Mouse (Mus musculus) intestine, embryonic 16.5 days (tissue): ENCODE measurements around the gene Mid1. TPM values are rescaled to one million over a fixed set of nuclear protein-coding genes. Genes with fewer than 3 reads are reported as not detected.
"Not testable (repeated sequence)": the region's sequence is repeated elsewhere in the genome, so short reads cannot be mapped to it uniquely, and the experiment has no call there.

Experiments used
- ATAC-seq: fragments of 200-750 bp; cut with Nextera tagmentation; 2 replicates; pipeline ENCODE4 v1.8.0; 2017; ENCODE audit warnings: moderate TSS enrichment, moderate library complexity
- H3K27ac ChIP-seq: fragments of 300-500 bp; sonication (generic); 2 replicates; pipeline ENCODE4 v1.5.1; 2014; ENCODE audit warnings: mild to moderate bottlenecking, low read length
- H3K27me3 ChIP-seq: fragments of 300-500 bp; sonication (generic); replicated peaks from 2 replicates; pipeline ENCODE4 v1.6.1; 2014; ENCODE audit warnings: low read length, control low read depth, mixed read lengths; ENCODE audit not compliant: control insufficient read depth, insufficient read depth
- H3K36me3 ChIP-seq: fragments of 300-500 bp; sonication (generic); 2 replicates; pipeline ENCODE4 v1.6.1; 2014; ENCODE audit warnings: low read length, control low read depth; ENCODE audit not compliant: control insufficient read depth, insufficient read depth
- H3K4me1 ChIP-seq: fragments of 300-500 bp; sonication (generic); 2 replicates; pipeline ENCODE4 v1.6.1; 2014; ENCODE audit warnings: low read length, control low read depth, mixed read lengths; ENCODE audit not compliant: control insufficient read depth, insufficient read depth
- H3K4me2 ChIP-seq: fragments of 300-500 bp; sonication (generic); 2 replicates; pipeline ENCODE4 v1.6.1; 2014; ENCODE audit warnings: low read depth, low read length, control low read depth
- H3K4me3 ChIP-seq: fragments of 300-500 bp; sonication (generic); 2 replicates; pipeline ENCODE4 v1.5.1; 2014; ENCODE audit warnings: mild to moderate bottlenecking, low read length
- H3K9ac ChIP-seq: fragments of 300-500 bp; sonication (generic); 2 replicates; pipeline ENCODE4 v1.6.1; 2014; ENCODE audit warnings: low read depth, low read length
- H3K9me3 ChIP-seq: fragments of 300-500 bp; sonication (generic); 2 replicates; pipeline ENCODE4 v1.6.1; 2016; ENCODE audit warnings: low read length, control low read depth; ENCODE audit not compliant: control insufficient read depth
- WGBS: fragments of 180-500 bp; shearing (Covaris S2); extraction: QIAGEN DNeasy Blood & Tissue Kit; methylation state at CpG from one replicate; pipeline ENCODE4 v1.1.7; 2014; 5-methylcytosine and 5-hydroxymethylcytosine counted together
- polyA plus RNA-seq: library from polyadenylated mRNA; unstranded; fragments of >200 nt; fragmentation: Nextera tagmentation; extraction: Ambion mirVana; gene quantifications from 2 replicates; pipeline ENCODE4 v1.2.1, GENCODE M21; 2015

The Mid1 gene
- polyA plus RNA-seq, 1 experiment from 2014 or later: 3.5 TPM

DNA sequence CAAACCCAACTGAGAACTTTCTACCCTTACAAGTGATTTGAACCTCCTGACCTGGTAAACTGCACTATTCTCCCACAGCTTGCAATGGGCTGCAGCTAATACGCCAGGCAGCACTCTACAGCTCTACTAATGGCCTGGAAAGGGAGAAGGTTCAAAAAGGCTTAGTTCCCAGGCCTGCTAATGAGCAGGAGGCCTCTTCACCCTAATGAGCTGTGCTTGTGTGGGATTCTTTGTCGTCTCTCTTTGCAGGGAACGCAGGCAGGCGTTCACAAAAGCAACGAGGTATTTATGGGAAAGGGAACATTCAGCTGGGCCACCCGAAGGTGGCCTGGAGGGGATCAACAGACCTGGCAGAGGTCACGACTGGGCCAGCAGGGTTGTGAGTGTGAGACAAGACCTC is 240.6 kb downstream of the Mid1 start:
- no peaks in the 10 kb centered on the region for H3K4me1 ChIP-seq
- ATAC-seq: no peak
- H3K9me3 ChIP-seq: no peaks in the 10 kb centered on the region
- no peak overlapping the region for H3K27ac ChIP-seq
- H3K4me3 ChIP-seq: no peak overlapping the region
- 49% methylated on average over 7 of the region's 7 CpGs for WGBS
- H3K27me3 ChIP-seq: no peaks in the 10 kb centered on the region
- no peak overlapping the region for H3K9ac ChIP-seq
- no peak overlapping the region for H3K4me2 ChIP-seq
- no peaks in the 10 kb centered on the region for H3K36me3 ChIP-seq

DNA sequence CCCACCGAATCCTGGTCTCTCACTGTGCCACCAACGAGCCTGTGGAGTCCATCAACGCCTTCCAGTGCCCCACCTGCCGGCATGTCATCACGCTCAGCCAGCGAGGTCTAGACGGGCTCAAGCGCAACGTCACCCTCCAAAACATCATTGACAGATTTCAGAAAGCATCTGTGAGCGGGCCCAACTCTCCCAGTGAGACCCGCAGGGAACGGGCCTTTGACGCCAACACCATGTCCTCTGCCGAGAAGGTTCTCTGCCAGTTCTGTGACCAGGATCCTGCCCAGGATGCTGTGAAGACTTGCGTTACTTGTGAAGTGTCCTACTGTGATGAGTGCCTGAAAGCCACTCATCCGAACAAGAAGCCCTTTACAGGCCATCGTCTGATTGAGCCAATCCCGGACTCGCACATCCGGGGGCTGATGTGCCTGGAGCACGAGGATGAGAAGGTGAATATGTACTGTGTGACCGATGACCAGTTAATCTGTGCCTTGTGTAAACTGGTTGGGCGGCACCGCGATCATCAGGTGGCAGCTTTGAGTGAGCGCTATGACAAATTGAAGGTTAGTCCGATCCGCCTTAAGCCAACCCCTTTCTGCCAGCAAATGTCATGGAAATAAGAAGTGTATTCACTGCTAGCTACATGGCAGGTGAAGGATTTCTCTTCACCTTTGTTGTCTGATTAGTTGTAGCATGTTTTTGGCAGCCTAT is 242.3 kb downstream of the Mid1 start:
- no peak overlapping the region for H3K9ac ChIP-seq
- H3K4me2 ChIP-seq: no peak overlapping the region
- no peak overlapping the region for H3K27ac ChIP-seq
- ATAC-seq: no peak
- H3K27me3 ChIP-seq: no peaks in the 10 kb centered on the region
- H3K4me3 ChIP-seq: no peak overlapping the region
- 87% methylated on average over 28 of the region's 28 CpGs for WGBS
- no peaks in the 10 kb centered on the region for H3K9me3 ChIP-seq
- no peaks in the 10 kb centered on the region for H3K36me3 ChIP-seq
- H3K4me1 ChIP-seq: no peaks in the 10 kb centered on the region

DNA sequence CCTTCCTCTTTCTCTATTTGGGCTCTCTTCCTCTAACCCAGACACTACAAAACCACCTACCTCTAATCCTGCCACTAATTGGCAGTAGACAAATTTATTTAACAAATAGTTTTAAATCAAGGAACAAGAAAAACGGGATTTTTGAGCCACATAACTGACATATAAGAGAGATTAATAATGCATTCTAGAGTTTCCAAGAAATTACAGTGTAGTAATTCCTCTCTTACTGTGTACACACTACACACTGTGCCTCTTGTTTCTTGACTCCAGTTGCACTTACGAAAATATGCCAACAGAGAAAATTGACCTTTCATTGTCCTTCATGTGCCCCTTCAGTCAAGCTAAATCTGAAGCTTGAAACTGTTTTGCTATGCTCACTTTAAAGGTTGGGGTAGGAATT is 245.9 kb downstream of the Mid1 start:
- Histone ChIP-seq H3K9me3 (no peaks in the 10 kb centered on the region), H3K4me1 (no peaks in the 10 kb centered on the region), H3K27ac (no peak overlapping the region), H3K27me3 (no peaks in the 10 kb centered on the region), H3K4me2 (no peak overlapping the region), H3K9ac (no peak overlapping the region), H3K4me3 (no peak overlapping the region), H3K36me3 (no peaks in the 10 kb centered on the region)
- 60% methylated on average over 2 of the region's 2 CpGs for WGBS
- no peak for ATAC-seq

DNA sequence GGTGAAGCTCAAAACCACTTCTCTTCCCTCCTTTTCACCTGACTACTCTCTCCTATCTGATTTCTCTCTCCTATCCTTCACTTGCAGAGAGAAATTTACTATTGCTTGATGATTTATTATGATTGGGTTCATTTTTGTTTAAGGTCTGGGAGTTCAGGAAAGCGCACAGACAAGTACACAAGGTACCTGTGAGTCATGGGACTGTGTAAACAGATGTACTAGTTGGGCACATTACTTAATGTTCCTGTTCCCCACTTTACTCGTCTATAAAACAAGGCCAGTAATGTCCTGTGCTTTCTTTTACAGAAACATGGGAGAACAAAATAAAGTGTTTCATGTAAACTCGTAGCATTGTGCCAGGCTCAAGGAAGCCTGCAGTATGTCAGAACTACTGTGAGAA is 248.2 kb downstream of the Mid1 start:
- no peak overlapping the region for H3K4me3 ChIP-seq
- ATAC-seq: peak; percentile 33; the same call in 1 of the 2 replicates
- no peaks in the 10 kb centered on the region for H3K4me1 ChIP-seq
- H3K9me3 ChIP-seq: no peaks in the 10 kb centered on the region
- H3K27ac ChIP-seq: no peak overlapping the region
- 40% methylated on average over 3 of the region's 3 CpGs for WGBS
- no peak overlapping the region for H3K9ac ChIP-seq
- no peaks in the 10 kb centered on the region for H3K27me3 ChIP-seq
- no peak overlapping the region for H3K4me2 ChIP-seq
- no peaks in the 10 kb centered on the region for H3K36me3 ChIP-seq

DNA sequence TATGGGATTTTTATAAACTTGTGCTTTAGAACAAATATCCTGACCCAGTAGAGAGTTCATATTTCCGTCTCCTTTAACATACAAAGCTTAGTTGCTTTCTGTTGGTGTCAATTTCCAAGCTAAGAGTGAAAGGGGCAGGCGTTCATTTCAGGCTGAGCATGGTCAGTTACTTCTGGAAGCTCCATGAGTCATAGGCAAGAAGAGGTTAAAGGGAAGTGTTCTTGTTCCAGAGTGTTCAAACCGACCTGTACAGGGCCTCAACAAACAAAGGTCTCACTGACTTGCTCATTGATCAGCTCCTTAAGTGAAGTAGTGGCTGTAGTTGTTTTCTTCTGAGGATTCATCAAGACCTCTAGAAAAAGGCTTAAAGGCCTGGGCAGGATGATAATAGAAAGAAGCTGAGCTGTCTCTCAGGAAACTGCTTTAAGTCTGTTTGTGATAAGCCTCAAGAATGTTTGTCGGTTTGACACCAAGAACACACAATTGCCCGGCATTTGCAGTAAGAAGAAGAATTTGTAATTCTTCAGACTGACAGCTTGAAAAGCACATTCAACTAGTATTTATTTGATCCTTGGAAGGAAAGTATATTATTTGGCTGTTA is 252.2 kb downstream of the Mid1 start:
- Histone ChIP-seq H3K4me1 (no peaks in the 10 kb centered on the region), H3K4me2 (no peak overlapping the region), H3K27ac (no peak overlapping the region), H3K9me3 (no peaks in the 10 kb centered on the region), H3K9ac (no peak overlapping the region), H3K4me3 (no peak overlapping the region), H3K27me3 (no peaks in the 10 kb centered on the region), H3K36me3 (no peaks in the 10 kb centered on the region)
- ATAC-seq: peak; percentile 80
- WGBS: 44% methylated on average over 5 of the region's 5 CpGs

DNA sequence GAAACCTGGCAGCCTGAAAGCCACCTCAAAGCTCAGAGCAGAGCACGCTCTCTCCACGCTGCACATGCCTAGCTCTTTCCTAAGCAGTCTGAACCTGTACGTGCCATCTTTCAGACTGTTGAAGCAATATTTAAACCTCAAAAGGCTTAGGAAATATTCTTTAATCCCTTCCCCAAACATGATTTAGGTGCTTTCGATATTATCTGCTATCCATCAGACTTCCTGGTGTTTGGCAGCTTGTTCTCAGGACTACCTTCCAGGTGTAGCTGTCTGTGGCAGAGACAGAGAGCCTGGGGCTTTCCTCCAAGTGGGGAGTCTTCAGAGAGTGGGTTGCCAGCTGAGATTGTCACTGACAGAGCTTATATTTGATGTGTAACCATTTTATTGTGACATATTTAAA is 255.5 kb downstream of the Mid1 start:
- WGBS: 82% methylated on average over 4 of the region's 4 CpGs
- H3K27me3 ChIP-seq: no peaks in the 10 kb centered on the region
- H3K9ac ChIP-seq: no peak overlapping the region
- H3K4me1 ChIP-seq: no peaks in the 10 kb centered on the region
- no peak for ATAC-seq
- H3K4me3 ChIP-seq: no peak overlapping the region
- H3K9me3 ChIP-seq: no peaks in the 10 kb centered on the region
- H3K36me3 ChIP-seq: no peaks in the 10 kb centered on the region
- H3K4me2 ChIP-seq: no peak overlapping the region
- H3K27ac ChIP-seq: no peak overlapping the region

DNA sequence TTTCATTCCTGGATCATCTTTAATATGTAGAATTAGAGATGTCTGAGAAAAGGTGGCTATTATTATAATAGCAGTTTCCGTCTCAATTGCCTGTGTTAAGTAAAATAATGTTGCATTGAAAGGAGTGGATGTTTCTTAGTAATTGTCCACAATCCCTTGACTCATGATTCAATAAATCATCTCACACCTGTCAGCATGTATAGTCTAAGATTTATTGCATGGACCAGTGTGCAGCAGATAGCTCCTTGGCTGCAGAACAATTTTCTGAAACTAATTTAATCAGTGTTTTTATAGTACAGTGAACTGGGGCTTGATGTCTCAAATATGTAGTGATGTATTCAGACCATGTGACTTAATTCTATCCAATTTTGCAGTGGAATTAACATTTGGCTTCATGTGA is 265.6 kb downstream of the Mid1 start:
- H3K27ac ChIP-seq: no peak overlapping the region
- no peak overlapping the region for H3K4me2 ChIP-seq
- no peaks in the 10 kb centered on the region for H3K9me3 ChIP-seq
- no peaks in the 10 kb centered on the region for H3K27me3 ChIP-seq
- WGBS: 62% methylated on average over 1 of the region's 1 CpGs
- H3K36me3 ChIP-seq: no peaks in the 10 kb centered on the region
- H3K4me3 ChIP-seq: no peak overlapping the region
- no peak overlapping the region for H3K9ac ChIP-seq
- H3K4me1 ChIP-seq: no peaks in the 10 kb centered on the region
- no peak for ATAC-seq

DNA sequence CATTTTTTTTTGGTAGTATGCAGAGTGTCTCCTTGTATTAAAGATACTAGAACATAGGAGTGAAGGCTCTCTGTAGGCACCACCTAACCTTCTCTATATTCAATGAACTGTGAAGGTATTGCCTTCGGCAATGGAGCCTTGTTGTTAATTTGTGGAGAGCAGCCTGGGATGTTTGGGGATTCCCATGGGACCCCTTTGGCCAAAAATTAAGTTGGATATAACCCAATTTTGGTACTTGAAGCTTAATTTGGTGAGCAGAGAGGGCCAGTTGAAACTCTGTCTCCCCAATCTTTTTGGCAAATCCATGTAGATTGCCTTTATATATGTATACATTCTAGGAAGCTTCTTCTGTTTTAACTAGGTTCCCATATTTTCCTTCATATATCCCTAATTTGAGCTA is 284.3 kb downstream of the Mid1 start:
- no peak overlapping the region for H3K4me2 ChIP-seq
- no peaks in the 10 kb centered on the region for H3K27me3 ChIP-seq
- H3K36me3 ChIP-seq: 0 out of 2 replicates have a peak, but pooled peaks cover 2% of the 10 kb centered on the region
- no peak for ATAC-seq
- H3K27ac ChIP-seq: no peak overlapping the region
- no peak overlapping the region for H3K9ac ChIP-seq
- H3K9me3 ChIP-seq: 0 out of 2 replicates have a peak, but pooled peaks cover 3% of the 10 kb centered on the region
- H3K4me3 ChIP-seq: no peak overlapping the region
- H3K4me1 ChIP-seq: no peaks in the 10 kb centered on the region
- 79% methylated on average over 1 of the region's 1 CpGs for WGBS

DNA sequence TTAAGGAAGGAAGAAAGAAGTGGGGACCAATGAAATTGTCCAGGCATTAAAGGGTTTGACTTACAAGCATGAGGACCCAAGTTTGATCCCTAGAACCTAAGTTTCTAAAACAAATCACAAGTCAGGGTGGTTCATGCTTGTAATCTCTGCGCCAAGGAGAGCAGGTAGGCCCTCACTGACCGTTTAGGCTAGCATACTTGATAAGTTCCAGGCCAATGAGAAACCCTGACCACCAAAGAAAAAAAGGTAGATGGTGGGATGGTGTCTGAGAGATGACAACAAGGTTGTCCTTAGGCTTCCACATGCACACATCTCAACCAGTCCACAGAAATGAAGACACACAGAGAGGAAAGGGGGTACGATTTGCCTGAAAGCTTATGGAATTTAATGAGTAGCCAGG is 284.8 kb downstream of the Mid1 start:
- H3K36me3 ChIP-seq, H3K4me2 ChIP-seq, H3K4me1 ChIP-seq, H3K27ac ChIP-seq, H3K4me3 ChIP-seq, H3K9me3 ChIP-seq, H3K27me3 ChIP-seq, H3K9ac ChIP-seq: not testable (repeated sequence)
- 89% methylated on average over 3 of the region's 3 CpGs for WGBS
- ATAC-seq: peak; percentile 31; the same call in 1 of the 2 replicates

DNA sequence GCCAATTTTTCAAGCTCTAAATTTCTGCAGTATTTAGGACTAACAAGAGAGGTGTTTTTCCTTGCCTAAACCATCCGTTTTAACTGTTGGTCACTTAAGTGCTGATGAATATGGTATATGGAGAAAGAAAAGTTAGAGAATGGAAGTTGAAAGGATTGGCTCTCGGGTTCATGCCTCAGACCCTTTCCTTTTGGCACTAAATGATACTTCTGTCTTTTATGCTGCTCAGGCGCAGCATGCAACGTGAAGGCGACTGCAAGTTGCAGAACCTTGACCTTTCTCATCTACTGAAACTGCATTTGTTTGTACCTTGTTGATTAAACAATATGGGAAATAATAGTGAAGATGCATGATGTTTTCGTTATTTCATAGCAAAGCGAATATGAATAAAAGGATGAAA is 285.5 kb downstream of the Mid1 start:
- H3K4me3 ChIP-seq, H3K4me1 ChIP-seq, H3K27ac ChIP-seq, H3K9ac ChIP-seq, H3K36me3 ChIP-seq, H3K27me3 ChIP-seq, H3K9me3 ChIP-seq, H3K4me2 ChIP-seq, ATAC-seq: not testable (repeated sequence)
- WGBS: 89% methylated on average over 7 of the region's 7 CpGs
